Mouse (Mus musculus): ENCODE results near the gene Fam214a.

- TF ChIP-seq GATA1 (IDR thresholded peaks at IDR 0.05; ENCODE audit: borderline replicate concordance, low read length) (no peak), FLI1 (IDR thresholded peaks at IDR 0.05; ENCODE audit: low read length) (no peak)
Measured at GRCm38 (mm10) chr9:74977251-74977650, 24.6 kb downstream of the Fam214a start.
